Mouse (Mus musculus) kidney, adult 18-20 months (tissue): ENCODE data around the gene Rsph6a.
A peak's percentile ranks its signal among the peaks of the same experiment; 100 is the strongest.

Experiments
- DNase-seq: peaks from one replicate; pipeline ENCODE4 v3.0.0; 2021

Gene Rsph6a

DNA sequence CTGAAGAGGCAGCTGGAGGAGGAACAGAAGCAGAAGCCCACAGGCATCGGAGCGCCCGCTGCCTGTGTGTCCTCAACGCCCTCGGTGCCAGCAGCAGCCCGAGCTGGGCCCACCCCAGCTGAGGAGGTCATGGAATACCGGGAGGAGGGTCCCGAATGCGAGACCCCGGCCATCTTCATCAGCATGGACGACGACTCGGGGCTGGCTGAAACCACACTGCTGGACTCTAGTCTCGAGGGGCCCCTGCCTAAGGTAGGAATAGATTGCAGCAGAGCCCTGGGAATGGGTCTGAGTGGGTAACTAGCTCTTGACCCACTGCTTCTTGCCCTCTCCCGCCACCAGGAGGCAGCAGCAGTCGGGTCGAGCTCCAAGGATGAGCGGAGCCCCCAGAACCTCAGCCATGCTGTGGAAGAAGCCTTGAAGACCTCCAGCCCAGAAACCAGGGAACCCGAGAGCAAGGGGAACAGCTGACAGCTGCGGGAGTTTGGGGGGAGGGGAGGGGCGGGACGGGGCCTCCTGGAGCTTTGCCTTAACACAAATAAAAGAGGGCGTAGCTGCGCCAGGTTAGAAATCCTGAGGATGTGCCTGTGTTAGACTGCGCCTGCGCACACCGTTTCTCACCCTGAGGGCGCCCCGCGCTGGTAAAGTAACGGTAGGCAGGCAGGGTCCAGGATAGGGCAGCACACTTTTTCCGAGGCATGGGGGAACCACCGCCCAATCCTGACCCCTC is at the start of gene Rsph6a:
Rsph6a (plus strand) TSS at position 644 of the 730 bp plus-strand sequence.
- peak; percentile 23 for DNase-seq

DNA sequence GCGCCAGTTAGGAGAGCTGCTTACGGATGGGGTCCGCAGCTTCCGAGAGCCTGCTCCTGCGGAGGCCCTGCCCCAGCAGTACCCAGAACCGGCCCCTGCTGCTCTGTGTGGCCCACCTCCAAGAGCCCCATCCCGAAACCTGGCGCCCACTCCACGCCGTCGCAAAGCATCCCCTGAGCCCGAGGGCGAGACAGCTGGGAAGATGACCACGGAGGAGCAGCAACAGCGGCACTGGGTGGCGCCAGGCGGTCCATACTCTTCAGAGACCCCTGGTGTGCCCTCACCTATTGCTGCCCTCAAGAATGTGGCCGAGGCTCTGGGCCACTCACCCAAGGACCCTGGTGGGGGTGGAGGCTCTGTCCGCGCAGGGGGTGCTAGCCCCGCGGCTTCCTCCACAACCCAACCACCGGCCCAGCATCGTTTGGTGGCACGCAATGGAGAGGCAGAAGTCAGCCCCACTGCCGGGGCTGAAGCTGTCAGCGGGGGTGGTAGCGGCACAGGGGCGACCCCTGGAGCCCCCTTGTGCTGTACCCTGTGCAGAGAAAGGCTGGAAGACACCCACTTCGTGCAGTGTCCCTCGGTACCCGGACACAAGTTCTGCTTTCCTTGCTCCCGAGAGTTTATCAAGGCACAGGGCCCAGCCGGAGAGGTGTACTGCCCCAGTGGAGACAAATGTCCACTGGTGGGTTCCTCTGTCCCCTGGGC is 48.9 kb upstream of the Rsph6a start:
- DNase-seq = no peak

GRCm38 (mm10) chr7:19006476-19006875 is 48.0 kb upstream of the Rsph6a start:
- DNase-seq = peak; percentile 89

DNA sequence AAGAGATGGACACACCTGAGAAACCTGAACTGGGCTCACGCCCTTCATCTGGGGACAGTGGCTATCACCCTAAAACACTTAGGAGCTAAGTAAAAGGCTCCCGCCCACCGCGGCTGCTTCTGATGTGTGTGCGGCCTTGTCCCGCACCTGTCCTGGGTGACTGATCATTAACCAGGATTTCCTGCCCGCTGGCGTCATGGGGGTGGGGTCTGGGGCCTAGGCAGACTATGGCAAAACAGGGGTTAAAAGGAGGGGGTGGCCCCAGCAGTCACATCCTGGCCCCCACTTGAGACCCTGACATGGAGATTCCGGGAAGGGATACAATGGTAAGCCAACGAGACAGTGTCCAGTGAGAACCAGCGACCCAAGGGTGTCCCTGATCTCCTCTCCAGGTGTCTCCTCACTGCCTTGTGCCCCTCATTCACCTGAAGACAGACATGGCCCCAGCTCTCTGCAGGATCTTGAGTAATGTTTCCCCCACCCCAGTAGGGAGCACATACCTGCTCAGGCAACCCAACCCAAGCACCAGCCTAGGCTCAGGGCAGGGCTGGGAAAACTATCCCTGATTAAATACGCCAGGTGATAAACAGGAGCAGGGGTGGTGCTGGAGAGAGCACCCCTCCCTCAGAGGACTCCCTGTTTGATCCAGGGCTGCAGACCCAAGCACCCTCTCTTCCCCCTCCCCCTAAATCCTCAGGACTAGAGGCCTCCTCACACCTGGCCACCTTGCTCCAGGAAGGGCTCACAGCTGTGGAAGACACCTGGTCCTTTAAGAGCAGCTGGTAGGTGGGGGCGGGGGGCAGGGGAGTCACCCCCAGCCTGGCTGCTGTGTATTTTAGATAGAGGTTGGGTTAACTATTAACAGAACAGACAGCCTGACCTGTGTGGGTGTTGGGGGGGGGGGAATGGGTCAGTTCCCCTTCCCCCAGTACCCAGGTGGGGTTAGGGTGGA is 47.2 kb upstream of the Rsph6a start:
- peak; percentile 28 for DNase-seq

DNA sequence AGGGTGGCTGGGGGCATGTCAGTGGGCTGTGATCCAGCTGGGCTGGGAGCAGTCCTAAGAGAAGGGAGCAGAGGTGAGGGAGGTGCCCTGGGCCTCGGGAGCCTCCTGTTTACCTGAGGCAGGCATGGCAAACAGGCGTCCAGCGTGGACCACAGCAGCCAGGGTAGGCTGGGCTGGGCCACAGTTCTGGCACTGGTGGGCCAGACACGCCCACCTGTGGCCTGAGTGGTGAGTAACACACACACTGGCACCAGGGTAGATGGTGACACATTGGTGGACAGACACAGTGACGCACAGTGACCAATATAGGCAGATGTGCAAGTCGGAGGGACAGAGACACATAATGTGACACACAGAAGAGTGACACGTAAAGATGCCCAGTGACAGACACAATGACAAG is 43.9 kb upstream of the Rsph6a start:
- no peak for DNase-seq

GRCm38 (mm10) chr7:19012025-19012621 is 42.4 kb upstream of the Rsph6a start:
- peak; percentile 55 for DNase-seq

DNA sequence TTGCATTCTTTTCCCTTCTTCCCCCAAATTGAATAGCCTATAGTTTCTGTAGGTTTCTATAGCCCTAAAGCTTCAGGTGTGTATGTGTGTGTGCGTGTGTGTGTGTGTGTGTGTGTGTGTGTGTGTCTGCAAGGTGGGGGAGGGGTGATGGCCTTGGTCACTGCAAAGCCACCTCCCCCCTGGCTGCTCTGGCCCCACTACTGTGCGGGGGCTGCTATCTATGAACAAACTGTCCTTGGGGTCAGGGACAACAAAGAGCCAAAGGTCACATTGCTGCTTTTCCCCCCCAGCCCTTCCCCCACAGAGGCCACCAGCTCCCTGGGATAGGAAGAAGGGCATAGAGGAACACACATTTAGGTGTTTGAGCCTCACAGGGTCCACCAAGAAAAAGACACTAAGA is 41.6 kb upstream of the Rsph6a start:
- DNase-seq = no peak

DNA sequence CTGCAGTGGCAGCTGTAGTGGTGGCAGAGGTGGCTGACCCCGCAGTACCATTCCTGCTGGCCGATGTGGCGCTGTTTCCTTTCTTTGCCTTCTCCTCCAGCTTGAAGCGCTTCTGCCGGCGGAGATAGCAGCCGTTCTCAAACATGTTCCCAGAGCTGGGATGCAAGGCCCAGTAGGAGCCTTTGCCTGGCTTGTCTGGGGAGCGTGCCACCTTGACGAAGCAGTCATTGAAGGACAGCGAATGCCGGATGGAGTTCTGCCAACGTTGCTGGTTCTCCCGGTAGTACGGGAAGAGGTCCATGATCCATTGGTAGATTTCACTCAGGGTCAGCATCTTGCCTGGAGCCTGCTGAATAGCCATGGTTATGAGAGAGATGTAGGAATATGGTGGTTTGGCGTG is 40.0 kb upstream of the Rsph6a start:
- DNase-seq = no peak

- no peak for DNase-seq
These were observed 38.4 kb upstream of the Rsph6a start for GRCm38 (mm10) chr7:19016042-19016441.

DNA sequence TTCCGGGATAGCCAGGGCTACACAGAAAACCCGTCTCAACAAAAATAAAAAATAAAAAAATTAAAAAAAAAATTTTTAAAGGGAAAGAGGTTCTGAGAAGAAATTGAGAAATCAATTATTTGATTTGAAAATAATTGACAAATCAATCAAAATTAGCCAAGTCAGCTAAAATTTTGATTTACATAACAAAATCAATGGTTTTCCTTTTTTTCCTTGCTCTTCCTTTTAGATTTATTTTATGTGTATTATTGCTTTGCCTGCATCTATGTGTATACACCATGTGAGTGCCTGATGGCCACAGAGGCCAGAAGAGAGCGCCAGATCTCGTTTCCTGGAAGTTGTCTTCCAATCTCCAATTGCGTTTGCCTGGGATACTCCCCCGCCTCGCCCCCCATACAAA is 36.6 kb upstream of the Rsph6a start:
- no peak for DNase-seq

- no peak for DNase-seq
These were observed 33.4 kb upstream of the Rsph6a start for GRCm38 (mm10) chr7:19021048-19021447.

GRCm38 (mm10) chr7:19022189-19022958 is 32.1 kb upstream of the Rsph6a start:
- no peak for DNase-seq

GRCm38 (mm10) chr7:19023357-19023814 is 31.1 kb upstream of the Rsph6a start, which contains the start of gene Foxa3:
Gene Foxa3 (minus strand): TSS chr7:19023538.
- peak; percentile 52 for DNase-seq

- peak; percentile 93 for DNase-seq
These were observed 30.4 kb upstream of the Rsph6a start, which contains the start of gene Sympk for GRCm38 (mm10) chr7:19024096-19024506. Gene Sympk (plus strand): TSS chr7:19024377.

DNA sequence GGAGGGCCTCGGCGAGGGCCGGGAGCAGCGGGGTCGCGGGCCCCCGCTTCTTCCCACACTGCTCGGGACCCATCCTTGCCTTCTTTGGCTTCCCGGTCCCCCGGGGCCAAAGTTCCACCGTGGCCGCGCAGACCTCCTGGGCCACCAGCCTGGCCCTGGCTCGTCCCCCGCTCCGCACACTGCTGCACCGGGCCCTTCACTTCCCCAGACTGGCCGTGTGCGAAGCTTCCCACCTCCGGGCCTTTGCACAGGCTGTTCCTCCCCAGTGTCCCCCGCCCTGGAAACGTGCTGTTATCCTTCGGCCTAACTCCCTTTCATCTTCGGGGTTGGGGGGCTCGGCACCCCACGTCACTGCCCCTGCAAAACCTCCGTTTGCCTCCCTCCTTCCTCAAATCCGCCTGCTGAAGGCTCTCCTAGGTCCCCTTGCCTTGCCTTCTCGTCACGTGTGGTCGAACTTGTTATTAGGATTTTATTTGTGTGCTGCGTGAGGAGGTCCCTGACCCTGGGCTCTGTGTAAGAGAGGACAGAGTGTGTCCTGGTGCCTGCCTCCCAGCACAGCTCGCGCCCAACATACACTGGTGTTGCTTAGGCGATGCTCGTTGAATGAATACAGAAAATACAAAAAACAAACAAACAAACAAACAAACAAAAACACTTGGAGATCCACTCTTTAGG is 29.8 kb upstream of the Rsph6a start:
- no peak for DNase-seq

DNA sequence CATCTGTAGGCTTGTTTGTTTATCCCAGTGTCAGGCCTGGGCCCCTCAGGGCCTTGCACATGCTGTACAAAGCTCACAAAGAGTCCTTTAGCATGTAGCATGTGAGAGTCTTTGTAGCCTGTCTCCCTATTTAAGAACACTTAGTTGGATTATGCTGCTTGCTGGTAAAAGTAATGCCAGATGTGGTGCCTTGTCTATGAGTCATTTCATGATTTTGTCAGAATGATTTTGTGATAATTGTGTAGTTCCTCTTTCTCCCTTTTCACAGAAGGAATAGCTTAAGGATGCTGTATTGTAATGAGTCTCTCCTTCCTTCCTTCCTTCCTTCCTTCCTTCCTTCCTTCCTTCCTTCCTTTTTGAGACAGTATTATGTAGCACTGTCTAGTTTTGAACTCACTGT is 26.4 kb upstream of the Rsph6a start:
- no peak for DNase-seq

GRCm38 (mm10) chr7:19029084-19029653 is 25.3 kb upstream of the Rsph6a start:
- DNase-seq = peak; percentile 64

GRCm38 (mm10) chr7:19031641-19032040 is 22.8 kb upstream of the Rsph6a start:
- peak; percentile 18 for DNase-seq

GRCm38 (mm10) chr7:19044616-19045015 is 9.9 kb upstream of the Rsph6a start:
- no peak for DNase-seq

- DNase-seq = no peak
These were observed 8.0 kb upstream of the Rsph6a start for GRCm38 (mm10) chr7:19046286-19047069.
